In the genomic region with DNA sequence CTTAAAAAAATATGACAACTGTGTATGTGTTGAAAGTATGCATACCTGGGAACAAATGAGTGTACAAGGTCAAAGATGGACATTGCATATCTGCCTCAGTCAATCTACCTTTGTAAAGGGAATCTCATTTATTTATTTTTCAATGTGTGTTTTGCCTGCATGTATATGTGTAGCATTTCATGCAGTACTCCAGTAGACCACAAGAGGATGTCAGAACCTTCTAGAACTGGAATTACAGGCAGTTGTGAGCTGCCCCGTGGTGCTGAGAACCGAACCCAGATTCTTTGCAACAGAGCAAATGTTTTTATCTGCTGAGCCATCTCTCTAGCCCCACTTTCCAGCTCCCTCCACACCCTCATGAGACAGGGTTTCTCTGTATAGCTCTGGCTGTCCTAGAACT, we compare ENCODE assay signal across 28 mouse cellular contexts. TPM values are rescaled to one million over a fixed set of nuclear protein-coding genes. Genes with fewer than 3 reads are reported as not detected.
DNase-seq lines count a peak whose midpoint lies in the region; ATAC-seq and TF ChIP-seq lines count a peak whose summit lies in the region.
"Had no signal": no experiment of that assay in that cellular context is flagged by ENCODE, and none has a peak within 500 bp of the region (broad histone marks: within the 10 kb centered on the region; RNA-seq: fewer than 3 reads in every experiment).

No protein-coding gene starts in this region.

- DNase-seq in forebrain, postnatal 0 days, result no peak
- DNase-seq in forebrain, embryonic 10.5 days (ENCODE audit: extremely low spot score, low spot score), result no peak
- DNase-seq in layer of hippocampus, adult 2 months (ENCODE audit: low spot score in 2 of 2), result no peak
- DNase-seq in layer of hippocampus, postnatal 10 days (ENCODE audit: low spot score in 2 of 2), result no peak
- no peak for DNase-seq in MEL (ENCODE audit: low read depth, low spot score)
- no peak for DNase-seq in stomach, postnatal 0 days (ENCODE audit: low spot score)
- DNase-seq in spleen, adult 18-20 months, result no peak
- DNase-seq in thymus, postnatal 36 days, result no peak
- DNase-seq: adrenal gland, postnatal 25 days; cerebellum, adult 11-12 months; cerebellum, postnatal 10 days; gastrocnemius, postnatal 25 days; heart, adult 18-20 months; heart, postnatal 10 days; kidney, adult 8-10 months; lung, adult 18-20 months; lung, postnatal 14 days; midbrain, embryonic 14.5 days; thymus, adult 18-20 months; thymus, postnatal 25 days had no signal

- no peak overlapping the region for H3K27ac ChIP-seq in forebrain, postnatal 0 days (ENCODE audit: low read depth, low read length)
- no peak overlapping the region for H3K27ac ChIP-seq in forebrain, embryonic 10.5 days
- H3K27ac ChIP-seq in layer of hippocampus, adult 2 months, result no peak overlapping the region
- H3K27ac ChIP-seq in MEL (ENCODE audit: control insufficient read depth, low read depth, low read length), result no peak overlapping the region
- no peak overlapping the region for H3K27ac ChIP-seq in stomach, postnatal 0 days (replicated peaks)
- H3K27ac ChIP-seq: forebrain, embryonic 12.5 days; heart, embryonic 13.5 days; hindbrain, embryonic 15.5 days; kidney, postnatal 0 days; left cerebral cortex, adult 2 months; limb, embryonic 13.5 days; liver, embryonic 12.5 days had no signal

- TF ChIP-seq RAD21 in MEL (IDR thresholded peaks at IDR 0.05; ENCODE audit: low read depth, low read length), result no peak; the same call in 1 of the 2 replicates

- H3K4me3 ChIP-seq in forebrain, postnatal 0 days (ENCODE audit: low read depth, low read length), result no peak overlapping the region
- H3K4me3 ChIP-seq in forebrain, embryonic 10.5 days, result no peak overlapping the region
- no peak overlapping the region for H3K4me3 ChIP-seq in layer of hippocampus, adult 2 months
- no peak overlapping the region for H3K4me3 ChIP-seq in MEL (ENCODE audit: control insufficient read depth in 1 of 2, insufficient read depth in 1 of 2, low read depth in 2 of 2, low read length in 2 of 2)
- H3K4me3 ChIP-seq in stomach, postnatal 0 days (ENCODE audit: low read depth, low read length), result no peak overlapping the region
- H3K4me3 ChIP-seq: erythroblast, embryonic 14.5 days; forebrain, embryonic 12.5 days; heart, embryonic 13.5 days; hindbrain, embryonic 15.5 days; left cerebral cortex, adult 2 months; limb, embryonic 13.5 days; liver, embryonic 12.5 days had no signal

- H3K27me3 ChIP-seq in forebrain, postnatal 0 days (ENCODE audit: insufficient read depth, low read length), result no peaks in the 10 kb centered on the region
- no peaks in the 10 kb centered on the region for H3K27me3 ChIP-seq in forebrain, embryonic 10.5 days (ENCODE audit: poor library complexity, severe bottlenecking)
- H3K27me3 ChIP-seq in MEL (ENCODE audit: control insufficient read depth in 1 of 2, insufficient read depth in 2 of 2, low read length in 2 of 2), result no peaks in the 10 kb centered on the region; a peak in 1 of 4 replicates
- no peaks in the 10 kb centered on the region for H3K27me3 ChIP-seq in stomach, postnatal 0 days (ENCODE audit: control insufficient read depth, insufficient read depth, low read length)
- H3K27me3 ChIP-seq: forebrain, embryonic 12.5 days; heart, embryonic 13.5 days; hindbrain, embryonic 15.5 days; limb, embryonic 13.5 days had no signal

- WGBS in forebrain, postnatal 0 days, result 79% methylated on average over 2 of the region's 2 CpGs
- 90% methylated on average over 2 of the region's 2 CpGs for WGBS in forebrain, embryonic 10.5 days
- WGBS in stomach, postnatal 0 days, result 83% methylated on average over 2 of the region's 2 CpGs

- H3K36me3 ChIP-seq in forebrain, postnatal 0 days (ENCODE audit: insufficient read depth), result no peaks in the 10 kb centered on the region
- no peaks in the 10 kb centered on the region for H3K36me3 ChIP-seq in forebrain, embryonic 10.5 days (replicated peaks)
- peaks cover 0 to 8% of the 10 kb centered on the region in 2 experiments; a peak in 2 of 4 replicates for H3K36me3 ChIP-seq in MEL (ENCODE audit: control insufficient read depth in 1 of 2, insufficient read depth in 2 of 2, low read length in 2 of 2)
- no peaks in the 10 kb centered on the region for H3K36me3 ChIP-seq in stomach, postnatal 0 days (ENCODE audit: control insufficient read depth, insufficient read depth, low read length)
- H3K36me3 ChIP-seq: forebrain, embryonic 12.5 days; heart, embryonic 13.5 days; hindbrain, embryonic 15.5 days; limb, embryonic 13.5 days; liver, embryonic 12.5 days had no signal

- 0 out of 2 replicates have a peak, but pooled peaks have one; percentile 6 for TF ChIP-seq CTCF in forebrain, postnatal 0 days (IDR thresholded peaks at IDR 0.05; ENCODE audit: low read depth)
- peak; percentile 40 for TF ChIP-seq CTCF in layer of hippocampus, adult 2 months (conservative IDR thresholded peaks at IDR 0.05)
- peak in 2 of 3 experiments; percentile 26 to 52; a peak in 3 of 6 replicates for TF ChIP-seq CTCF in MEL (IDR thresholded peaks at IDR 0.05 in 2 of 3, conservative IDR thresholded peaks at IDR 0.05 in 1 of 3; ENCODE audit: control insufficient read depth in 1 of 3, insufficient read depth in 1 of 3, low read depth in 2 of 3, low read length in 3 of 3, poor library complexity in 1 of 3, severe bottlenecking in 1 of 3)
- peak; percentile 25; the same call in 1 of the 2 replicates for TF ChIP-seq CTCF in stomach, postnatal 0 days (IDR thresholded peaks at IDR 0.05; ENCODE audit: low read depth)

- H3K9ac ChIP-seq in forebrain, postnatal 0 days, result no peak overlapping the region
- H3K9ac ChIP-seq in MEL (ENCODE audit: control insufficient read depth, low read depth, low read length, poor library complexity, severe bottlenecking), result no peak overlapping the region
- no peak overlapping the region for H3K9ac ChIP-seq in stomach, postnatal 0 days (ENCODE audit: low read length)
- H3K9ac ChIP-seq: forebrain, embryonic 12.5 days; heart, embryonic 13.5 days; hindbrain, embryonic 15.5 days; limb, embryonic 13.5 days; liver, embryonic 12.5 days had no signal

- no peak for TF ChIP-seq EP300 in MEL (IDR thresholded peaks at IDR 0.05; ENCODE audit: low read depth in 1 of 2, low read length in 2 of 2)
- TF ChIP-seq EP300 in stomach, postnatal 0 days (optimal IDR thresholded peaks at IDR 0.05), result no peak

- H3K9me3 ChIP-seq in forebrain, postnatal 0 days (ENCODE audit: low read length), result no peaks in the 10 kb centered on the region
- no peaks in the 10 kb centered on the region for H3K9me3 ChIP-seq in forebrain, embryonic 10.5 days
- H3K9me3 ChIP-seq in MEL (replicated peaks; ENCODE audit: insufficient read depth, low read length), result no peaks in the 10 kb centered on the region
- H3K9me3 ChIP-seq in stomach, postnatal 0 days (ENCODE audit: control insufficient read depth, low read length), result no peaks in the 10 kb centered on the region
- H3K9me3 ChIP-seq: forebrain, embryonic 12.5 days; heart, embryonic 13.5 days; hindbrain, embryonic 15.5 days; limb, embryonic 13.5 days; liver, embryonic 12.5 days had no signal

- no peak for ATAC-seq in forebrain, postnatal 0 days
- ATAC-seq in stomach, postnatal 0 days (ENCODE audit: low FRiP score, low TSS enrichment), result no peak
- ATAC-seq: liver, embryonic 12.5 days had no signal

- no peak overlapping the region for H3K4me2 ChIP-seq in forebrain, postnatal 0 days (ENCODE audit: low read depth)
- H3K4me2 ChIP-seq in stomach, postnatal 0 days (replicated peaks; ENCODE audit: low read depth), result no peak overlapping the region
- H3K4me2 ChIP-seq: forebrain, embryonic 12.5 days; heart, embryonic 13.5 days; hindbrain, embryonic 15.5 days; limb, embryonic 13.5 days; liver, embryonic 12.5 days had no signal

- H3K79me2 ChIP-seq in MEL (ENCODE audit: control insufficient read depth, insufficient read depth, low read length, poor library complexity), result no peaks in the 10 kb centered on the region

- no peaks in the 10 kb centered on the region for H3K4me1 ChIP-seq in forebrain, postnatal 0 days (ENCODE audit: insufficient read depth)
- 0 out of 2 replicates have a peak, but pooled peaks cover 3% of the 10 kb centered on the region for H3K4me1 ChIP-seq in forebrain, embryonic 10.5 days
- peaks cover 0 to 8% of the 10 kb centered on the region in 2 experiments; a peak in 3 of 4 replicates for H3K4me1 ChIP-seq in MEL (ENCODE audit: control insufficient read depth in 1 of 2, insufficient read depth in 2 of 2, low read length in 2 of 2)
- no peaks in the 10 kb centered on the region for H3K4me1 ChIP-seq in stomach, postnatal 0 days (replicated peaks; ENCODE audit: control insufficient read depth, insufficient read depth)
- H3K4me1 ChIP-seq: forebrain, embryonic 12.5 days; hindbrain, embryonic 15.5 days; limb, embryonic 13.5 days had no signal

- no peak for TF ChIP-seq POLR2A in MEL (IDR thresholded peaks at IDR 0.05; ENCODE audit: control insufficient read depth in 1 of 2, insufficient read depth in 1 of 2, low read depth in 1 of 2, low read length in 2 of 2, poor library complexity in 1 of 2)

RNA-seq across cellular contexts. Expression of gene Copg1, which starts 13.7 kb away (rescaled TPM):
- total RNA-seq in forebrain, postnatal 0 days (2014; rRNA removed), result 171 and 186 TPM in 2 replicates
- 163 and 180 TPM in 2 replicates for polyA plus RNA-seq in forebrain, postnatal 0 days (2015; fragmentation: Nextera tagmentation; extraction: Ambion mirVana)
- polyA plus RNA-seq in forebrain, embryonic 10.5 days (2016; fragmentation: Nextera tagmentation; extraction: Ambion mirVana), result 152 and 155 TPM in 2 replicates
- 100 to 1,000 TPM; 258 to 266 TPM for total RNA-seq in layer of hippocampus, adult 2 months (2021)
- 100 to 1,000 TPM; 185 to 187 TPM for total RNA-seq in layer of hippocampus, postnatal 10 days (2021)
- 83.1 and 85.0 TPM in 2 replicates for total RNA-seq in MEL (2012; rRNA removed)
- polyA plus RNA-seq in MEL (2012; ENCODE audit: insufficient read depth in 1 of 2, insufficient read length in 2 of 2, low read depth in 1 of 2, low replicate concordance in 2 of 2, missing spikeins in 1 of 2), result 100 to 1,000 TPM; 117 to 681 TPM
- polyA plus RNA-seq in stomach, postnatal 0 days (2015; fragmentation: Nextera tagmentation; extraction: Ambion mirVana), result 72.5 and 75.6 TPM in 2 replicates

RNA-seq across cellular contexts. Expression of gene Cnbp, which starts 23.1 kb away (rescaled TPM):
- total RNA-seq in forebrain, postnatal 0 days (2014; rRNA removed), result 244 and 321 TPM in 2 replicates
- 684 and 687 TPM in 2 replicates for polyA plus RNA-seq in forebrain, postnatal 0 days (2015; fragmentation: Nextera tagmentation; extraction: Ambion mirVana)
- 1,473 and 1,500 TPM in 2 replicates for polyA plus RNA-seq in forebrain, embryonic 10.5 days (2016; fragmentation: Nextera tagmentation; extraction: Ambion mirVana)
- 100 to 1,000 TPM; 255 to 275 TPM for total RNA-seq in layer of hippocampus, adult 2 months (2021)
- total RNA-seq in layer of hippocampus, postnatal 10 days (2021), result 100 to 1,000 TPM; 248 to 265 TPM
- 726 and 879 TPM in 2 replicates for total RNA-seq in MEL (2012; rRNA removed)
- polyA plus RNA-seq in MEL (2012; ENCODE audit: insufficient read depth in 1 of 2, insufficient read length in 2 of 2, low read depth in 1 of 2, low replicate concordance in 2 of 2, missing spikeins in 1 of 2), result 100 to 1,000 TPM; 201 to 652 TPM
- 740 and 754 TPM in 2 replicates for polyA plus RNA-seq in stomach, postnatal 0 days (2015; fragmentation: Nextera tagmentation; extraction: Ambion mirVana)

RNA-seq across cellular contexts. Expression of gene Isy1, which starts 35.4 kb away (rescaled TPM):
- 30.1 and 31.5 TPM in 2 replicates for total RNA-seq in forebrain, postnatal 0 days (2014; rRNA removed)
- 28.2 and 28.5 TPM in 2 replicates for polyA plus RNA-seq in forebrain, postnatal 0 days (2015; fragmentation: Nextera tagmentation; extraction: Ambion mirVana)
- polyA plus RNA-seq in forebrain, embryonic 10.5 days (2016; fragmentation: Nextera tagmentation; extraction: Ambion mirVana), result 76.4 and 78.6 TPM in 2 replicates
- total RNA-seq in layer of hippocampus, adult 2 months (2021), result 10 to 100 TPM; 25.1 to 29.3 TPM
- 10 to 100 TPM; 28.4 to 35.1 TPM for total RNA-seq in layer of hippocampus, postnatal 10 days (2021)
- total RNA-seq in MEL (2012; rRNA removed), result 60.5 and 64.5 TPM in 2 replicates
- 100 to 1,000 TPM in 1 of 2 experiments, not detected in 1; 115 TPM for polyA plus RNA-seq in MEL (2012; ENCODE audit: insufficient read depth in 1 of 2, insufficient read length in 2 of 2, low read depth in 1 of 2, low replicate concordance in 2 of 2, missing spikeins in 1 of 2)
- 24.6 and 27.5 TPM in 2 replicates for polyA plus RNA-seq in stomach, postnatal 0 days (2015; fragmentation: Nextera tagmentation; extraction: Ambion mirVana)

RNA-seq across cellular contexts. Expression of gene Gm45140, which starts 38.4 kb away (rescaled TPM):
- 1.7 and 4.7 TPM in 2 replicates for total RNA-seq in forebrain, postnatal 0 days (2014; rRNA removed)
- polyA plus RNA-seq in forebrain, postnatal 0 days (2015; fragmentation: Nextera tagmentation; extraction: Ambion mirVana), result 1.0 and 2.0 TPM in 2 replicates
- 2.1 TPM in 2 replicates for polyA plus RNA-seq in forebrain, embryonic 10.5 days (2016; fragmentation: Nextera tagmentation; extraction: Ambion mirVana)
- total RNA-seq in layer of hippocampus, adult 2 months (2021), result 1 to 10 TPM; 3.7 to 4.4 TPM
- 1 to 10 TPM; 2.7 to 4.4 TPM for total RNA-seq in layer of hippocampus, postnatal 10 days (2021)
- total RNA-seq in MEL (2012; rRNA removed), result 9.6 and 9.9 TPM in 2 replicates
- polyA plus RNA-seq in MEL (2012; ENCODE audit: insufficient read depth in 1 of 2, insufficient read length in 2 of 2, low read depth in 1 of 2, low replicate concordance in 2 of 2, missing spikeins in 1 of 2), result 10 to 100 TPM in 1 of 2 experiments, not detected in 1; 26.2 TPM
- polyA plus RNA-seq in stomach, postnatal 0 days (2015; fragmentation: Nextera tagmentation; extraction: Ambion mirVana), result 1.3 and 1.9 TPM in 2 replicates

RNA-seq across cellular contexts. Expression of gene Hmces, which starts 39.8 kb away (rescaled TPM):
- total RNA-seq in forebrain, postnatal 0 days (2014; rRNA removed), result 25.7 and 42.5 TPM in 2 replicates
- 40.4 and 45.2 TPM in 2 replicates for polyA plus RNA-seq in forebrain, postnatal 0 days (2015; fragmentation: Nextera tagmentation; extraction: Ambion mirVana)
- polyA plus RNA-seq in forebrain, embryonic 10.5 days (2016; fragmentation: Nextera tagmentation; extraction: Ambion mirVana), result 61.5 and 65.3 TPM in 2 replicates
- total RNA-seq in layer of hippocampus, adult 2 months (2021), result 10 to 100 TPM; 23.0 to 27.3 TPM
- 10 to 100 TPM; 27.1 to 28.3 TPM for total RNA-seq in layer of hippocampus, postnatal 10 days (2021)
- 26.3 and 26.8 TPM in 2 replicates for total RNA-seq in MEL (2012; rRNA removed)
- 10 to 100 TPM in 1 of 2 experiments, not detected in 1; 23.6 TPM for polyA plus RNA-seq in MEL (2012; ENCODE audit: insufficient read depth in 1 of 2, insufficient read length in 2 of 2, low read depth in 1 of 2, low replicate concordance in 2 of 2, missing spikeins in 1 of 2)
- polyA plus RNA-seq in stomach, postnatal 0 days (2015; fragmentation: Nextera tagmentation; extraction: Ambion mirVana), result 21.3 and 21.4 TPM in 2 replicates
